Comparison of ENCODE assay signal across 9 mouse cellular contexts in the genomic region with DNA sequence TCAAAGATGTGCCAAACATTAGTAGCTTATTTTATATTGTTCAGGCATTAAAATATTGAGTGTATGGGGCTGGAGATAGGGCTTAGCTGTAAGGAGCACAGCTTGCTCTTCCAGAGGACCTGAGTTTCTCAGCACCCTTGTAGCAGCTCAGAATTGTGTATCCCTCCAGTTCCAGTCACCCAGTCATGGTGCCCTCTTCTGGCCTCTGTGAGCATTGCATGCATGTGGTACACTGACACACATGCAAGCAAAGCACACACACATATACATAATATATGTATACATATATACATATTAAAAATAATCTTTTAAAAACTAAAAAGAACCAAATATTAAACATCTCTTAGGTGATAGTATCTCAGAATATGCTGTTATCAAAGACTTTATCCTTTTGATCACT. TPM values are rescaled to one million over a fixed set of nuclear protein-coding genes. Genes with fewer than 3 reads are reported as not detected.
DNase-seq lines count a peak whose midpoint lies in the region; ATAC-seq lines count a peak whose summit lies in the region.
"Had no signal": no experiment of that assay in that cellular context is flagged by ENCODE, and none has a peak within 500 bp of the region (broad histone marks: within the 10 kb centered on the region; RNA-seq: fewer than 3 reads in every experiment).

No protein-coding gene starts in this region.

- no peak for ATAC-seq in heart, embryonic 12.5 days (ENCODE audit: insufficient number of reproducible peaks, low FRiP score)

- no peaks in the 10 kb centered on the region for H3K4me1 ChIP-seq in heart, embryonic 12.5 days (replicated peaks)
- H3K4me1 ChIP-seq: liver, embryonic 15.5 days had no signal

- no peaks in the 10 kb centered on the region for H3K9me3 ChIP-seq in heart, embryonic 12.5 days (replicated peaks)
- H3K9me3 ChIP-seq: liver, embryonic 15.5 days had no signal

- no peak overlapping the region for H3K4me3 ChIP-seq in heart, embryonic 12.5 days
- H3K4me3 ChIP-seq: liver, embryonic 15.5 days had no signal

- DNase-seq in heart, adult 11 months = peak; percentile 78
- DNase-seq in 3T3-L1 (ENCODE audit: low read depth, low spot score) = peak; percentile 68
- peak; percentile 85 for DNase-seq in ZHBTc4 (ENCODE audit: low read depth, low spot score)
- peak; percentile 71 for DNase-seq in embryo, embryonic 9.5 days (ENCODE audit: extremely low spot score)
- peak; percentile 77 for DNase-seq in kidney, adult 9 months
- DNase-seq in mesoderm, embryonic 11.5 days (ENCODE audit: low read depth, low spot score) = peak; percentile 66
- DNase-seq in thymus, postnatal 14 days = peak; percentile 78

- H3K4me2 ChIP-seq in heart, embryonic 12.5 days = no peak overlapping the region
- H3K4me2 ChIP-seq: liver, embryonic 15.5 days had no signal

- no peak overlapping the region for H3K9ac ChIP-seq in heart, embryonic 12.5 days
- H3K9ac ChIP-seq: liver, embryonic 15.5 days had no signal

- H3K27ac ChIP-seq in heart, embryonic 12.5 days (ENCODE audit: poor library complexity, severe bottlenecking) = no peak overlapping the region
- H3K27ac ChIP-seq: liver, embryonic 15.5 days had no signal

- no peaks in the 10 kb centered on the region for H3K27me3 ChIP-seq in heart, embryonic 12.5 days (replicated peaks)
- H3K27me3 ChIP-seq: liver, embryonic 15.5 days had no signal

- H3K36me3 ChIP-seq in heart, embryonic 12.5 days = peaks cover 63% of the 10 kb centered on the region

RNA-seq across cellular contexts. Expression of a gene that starts 35.9 kb away (rescaled TPM):
- polyA plus RNA-seq in heart, embryonic 12.5 days (2016; fragmentation: Nextera tagmentation; extraction: Ambion mirVana) = 67.1 and 70.0 TPM in 2 replicates
